Mouse (Mus musculus): ENCODE results near the gene Ptchd4.

Ptchd4 gene

GRCm38 (mm10) chr17:42315669-42316611, at the start of gene Ptchd4:
Gene Ptchd4 (plus strand): TSS chr17:42315947.
- no peak for DNase-seq (ENCODE audit: low read depth)

DNA sequence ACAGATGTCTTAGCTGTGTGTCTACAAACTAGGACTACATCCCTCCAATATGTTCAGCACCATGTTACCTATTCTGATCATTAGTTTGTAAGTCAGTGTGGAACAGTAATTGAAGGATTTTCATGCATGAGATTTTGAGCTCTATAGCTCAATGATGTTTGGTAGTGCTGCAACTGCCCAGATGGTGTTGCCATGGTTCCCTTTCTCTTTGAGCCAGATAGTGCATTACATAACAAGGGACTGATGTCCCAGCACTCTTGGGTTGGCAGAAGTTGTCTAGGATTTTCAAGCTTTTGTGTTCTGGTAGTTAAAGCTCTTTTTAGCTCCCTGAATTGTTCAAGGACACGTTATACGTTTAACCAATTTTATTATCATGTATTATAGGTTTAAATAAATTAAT, 38.9 kb upstream of the Ptchd4 start:
- no peak for DNase-seq (ENCODE audit: low read depth)

DNA sequence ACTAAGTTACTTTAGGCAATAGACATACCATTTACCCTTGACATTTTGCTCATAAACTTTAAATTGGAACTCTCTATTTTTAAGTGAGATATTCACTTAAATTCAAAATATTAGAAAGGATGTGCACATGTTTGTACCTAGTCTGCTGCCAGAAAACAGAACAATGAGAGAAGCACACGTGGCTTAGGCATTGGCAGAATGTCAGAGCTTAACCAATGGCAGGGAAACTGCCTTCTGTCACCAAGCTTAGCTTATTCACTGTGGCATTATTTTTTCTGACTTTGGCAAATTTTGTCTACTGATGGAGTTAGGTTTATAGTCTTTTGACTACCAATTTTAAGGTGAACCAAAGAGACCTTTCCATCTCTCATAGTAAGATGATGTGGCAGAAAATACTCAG, 31.4 kb upstream of the Ptchd4 start:
- no peak for DNase-seq (ENCODE audit: low read depth)

DNA sequence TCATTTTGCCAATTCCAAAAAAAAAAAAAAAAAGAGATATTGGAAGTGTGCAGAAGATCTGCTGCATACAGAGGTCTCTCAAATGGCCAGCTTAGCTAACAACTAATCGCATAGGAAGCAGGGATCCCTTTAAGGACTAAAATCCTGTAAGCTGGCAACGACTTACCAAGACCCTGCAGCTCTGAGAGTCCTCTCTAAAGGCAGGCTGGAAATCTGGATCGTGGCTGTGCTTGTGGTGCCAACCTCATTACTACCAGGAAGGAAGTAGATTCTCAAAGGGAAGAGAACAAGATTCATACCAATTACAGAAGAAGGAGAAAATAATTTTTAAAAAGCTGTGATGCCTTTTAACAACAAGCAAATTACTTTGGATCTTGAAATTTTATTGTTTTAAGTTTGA, 29.5 kb upstream of the Ptchd4 start:
- no peak for DNase-seq (ENCODE audit: low read depth)

- DNase-seq (ENCODE audit: low read depth): no peak
Measured at GRCm38 (mm10) chr17:42290341-42290740, 25.4 kb upstream of the Ptchd4 start.

GRCm38 (mm10) chr17:42291793-42292192, 24.0 kb upstream of the Ptchd4 start:
- DNase-seq (ENCODE audit: low read depth): no peak

GRCm38 (mm10) chr17:42297986-42298385, 17.8 kb upstream of the Ptchd4 start:
- no peak for DNase-seq (ENCODE audit: low read depth)

DNA sequence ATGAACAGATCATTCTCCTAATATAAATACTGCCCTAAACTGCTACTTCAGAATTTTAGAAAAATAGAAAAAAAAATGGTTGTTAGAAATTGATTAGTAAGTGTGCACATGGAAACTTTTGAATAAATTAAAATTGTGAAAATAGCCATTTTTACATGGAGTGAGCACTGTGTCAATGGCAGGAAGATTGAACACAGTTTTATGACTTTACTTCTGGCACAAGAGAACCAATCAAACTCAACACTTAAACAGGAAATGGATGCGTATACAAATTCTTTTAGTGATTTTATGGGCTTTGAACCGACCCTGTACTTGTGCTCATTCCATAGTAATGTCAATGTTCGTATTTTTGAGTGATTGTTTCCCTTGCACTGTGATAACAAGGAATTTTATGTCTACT, 16.1 kb upstream of the Ptchd4 start:
- DNase-seq (ENCODE audit: low read depth): no peak

- DNase-seq (ENCODE audit: low read depth): no peak
Measured at GRCm38 (mm10) chr17:42303062-42303577, 12.6 kb upstream of the Ptchd4 start.

DNA sequence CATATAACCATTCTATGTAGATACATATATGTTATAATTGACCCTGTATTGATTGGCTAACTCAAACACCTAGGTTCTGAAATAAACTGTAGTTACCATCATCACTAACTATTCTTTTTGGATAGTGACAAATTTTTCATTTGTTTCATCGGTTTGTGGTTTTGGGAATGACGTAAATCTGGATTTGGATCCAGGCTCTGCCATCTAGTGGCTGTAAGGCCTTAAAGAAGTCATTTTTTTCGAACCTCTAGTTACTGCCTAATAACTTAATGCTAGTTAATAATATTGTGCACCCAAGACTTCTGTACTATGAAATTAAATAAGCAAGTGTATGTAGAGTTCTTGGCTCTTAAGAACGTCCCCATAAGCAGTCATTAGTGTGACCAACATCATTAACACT, 11.5 kb upstream of the Ptchd4 start:
- DNase-seq (ENCODE audit: low read depth): no peak

GRCm38 (mm10) chr17:42307001-42307400, 8.7 kb upstream of the Ptchd4 start:
- DNase-seq (ENCODE audit: low read depth): no peak

GRCm38 (mm10) chr17:42310136-42310535, 5.6 kb upstream of the Ptchd4 start:
- DNase-seq (ENCODE audit: low read depth): no peak

DNA sequence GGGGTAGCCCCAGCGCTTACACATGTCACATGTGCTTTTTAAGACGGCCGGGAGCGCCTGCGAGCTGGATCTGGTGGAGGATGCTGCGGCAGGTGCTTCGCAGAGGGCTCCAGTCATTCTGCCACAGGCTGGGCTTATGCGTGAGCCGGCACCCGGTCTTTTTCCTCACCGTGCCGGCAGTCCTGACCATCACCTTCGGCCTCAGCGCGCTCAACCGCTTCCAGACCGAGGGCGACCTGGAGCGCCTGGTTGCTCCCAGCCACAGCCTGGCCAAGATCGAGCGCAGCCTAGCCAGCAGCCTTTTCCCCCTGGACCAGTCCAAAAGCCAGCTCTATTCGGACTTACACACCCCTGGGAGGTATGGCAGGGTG, 850 bp downstream of the Ptchd4 start:
- DNase-seq (ENCODE audit: low read depth): no peak

- DNase-seq (ENCODE audit: low read depth): no peak
Measured at GRCm38 (mm10) chr17:42335787-42336186, 20.0 kb downstream of the Ptchd4 start.

- DNase-seq (ENCODE audit: low read depth): no peak
Measured at GRCm38 (mm10) chr17:42336571-42336970, 20.8 kb downstream of the Ptchd4 start.

- no peak for DNase-seq (ENCODE audit: low read depth)
Measured at GRCm38 (mm10) chr17:42346027-42346426, 30.3 kb downstream of the Ptchd4 start.

- no peak for DNase-seq (ENCODE audit: low read depth)
Measured at GRCm38 (mm10) chr17:42358481-42358880, 42.7 kb downstream of the Ptchd4 start.

DNA sequence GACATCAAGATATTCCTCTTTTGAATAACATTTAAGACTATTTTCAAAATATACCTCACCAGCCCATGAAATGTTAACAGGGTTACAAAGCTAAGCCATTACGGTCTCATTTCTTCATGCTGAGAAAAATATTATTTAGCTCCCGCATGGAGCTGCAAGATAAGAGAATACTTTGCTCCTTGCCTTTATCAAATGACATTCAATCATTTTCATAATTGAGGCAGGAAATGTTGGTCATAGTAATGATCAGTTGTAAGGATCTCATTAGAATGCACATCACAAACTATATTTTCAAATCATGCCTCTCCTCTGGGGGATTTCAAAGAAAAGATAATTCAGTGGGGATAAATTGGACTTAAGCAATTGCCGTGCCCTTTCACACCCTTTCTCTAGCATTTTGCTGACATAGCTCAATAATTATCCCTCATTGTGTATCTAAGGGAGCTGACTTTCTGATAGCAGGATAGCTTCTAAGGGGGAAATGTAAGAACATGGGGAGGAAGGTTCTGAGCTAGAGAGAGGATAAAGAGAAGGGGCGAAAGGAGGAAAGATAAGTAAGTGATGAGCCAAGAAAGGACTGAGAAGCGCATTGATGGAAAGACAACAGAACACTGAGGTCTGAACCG, 47.5 kb downstream of the Ptchd4 start:
- DNase-seq (ENCODE audit: low read depth): no peak

GRCm38 (mm10) chr17:42364716-42365115, 49.0 kb downstream of the Ptchd4 start:
- no peak for DNase-seq (ENCODE audit: low read depth)

DNA sequence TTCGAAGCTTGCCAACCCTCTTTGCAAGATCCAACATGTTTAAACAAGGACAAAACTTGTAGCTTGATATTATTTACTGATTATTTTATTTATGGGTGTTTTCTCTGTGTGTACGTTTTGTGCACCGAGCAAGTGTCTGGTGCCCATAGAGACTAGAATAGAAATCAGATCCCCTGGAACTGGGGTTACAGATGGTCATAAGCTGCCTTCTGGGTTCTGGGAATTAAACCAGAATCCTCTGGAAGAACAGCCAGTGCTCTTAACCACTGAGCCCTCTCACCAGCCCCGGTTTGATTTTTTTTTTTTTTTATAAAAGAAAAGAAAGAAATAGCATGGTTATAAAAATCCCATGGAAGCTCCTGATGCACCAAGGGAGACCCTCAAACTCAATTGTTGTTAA, 59.1 kb downstream of the Ptchd4 start:
- no peak for DNase-seq (ENCODE audit: low read depth)

DNA sequence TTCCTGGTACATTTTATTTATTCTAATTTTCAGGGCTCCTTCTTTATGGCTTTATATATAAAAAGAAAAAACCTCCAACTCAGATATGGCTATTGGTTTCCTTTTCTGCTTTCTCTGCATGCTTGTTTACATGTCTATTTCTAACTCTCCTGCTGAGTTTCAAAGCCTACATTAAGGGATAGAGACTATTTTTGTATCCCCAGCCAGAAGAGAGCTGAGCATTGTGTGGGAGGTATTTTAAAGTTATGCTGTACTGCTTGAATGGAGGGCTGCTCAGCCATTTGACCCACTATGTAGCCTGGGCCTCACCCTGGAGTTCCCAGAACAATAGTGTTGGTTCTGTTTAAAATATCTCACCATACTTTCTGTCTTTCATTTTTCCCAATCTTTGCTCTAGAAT, 77.3 kb downstream of the Ptchd4 start:
- no peak for DNase-seq (ENCODE audit: low read depth)

GRCm38 (mm10) chr17:42395299-42395698, 79.6 kb downstream of the Ptchd4 start:
- no peak for DNase-seq (ENCODE audit: low read depth)

- no peak for DNase-seq (ENCODE audit: low read depth)
Measured at GRCm38 (mm10) chr17:42418449-42418848, 102.7 kb downstream of the Ptchd4 start.

Data from induced T-regulatory cell, adult 2 months (primary cell).